Comparison of ENCODE assay signal across 8 mouse cellular contexts in genomic region chr6:52305877-52306389, GRCm38 (mm10). TPM values are rescaled to one million over a fixed set of nuclear protein-coding genes. Genes with fewer than 3 reads are reported as not detected.
DNase-seq lines count a peak whose midpoint lies in the region; ATAC-seq and TF ChIP-seq lines count a peak whose summit lies in the region.

No protein-coding gene starts in this region.

- DNase-seq in A20 (ENCODE audit: low read depth, low spot score), result peak; percentile 97
- peak; percentile 82 for DNase-seq in adrenal gland, postnatal 14 days
- DNase-seq in heart, postnatal 4 days, result peak; percentile 68
- DNase-seq in layer of hippocampus, adult 2 months (ENCODE audit: low spot score in 2 of 2), result peak; percentile 31 to 64
- no peak for DNase-seq in lung, adult 2 months
- DNase-seq in thymus, postnatal 10 days (ENCODE audit: low spot score in 2 of 2), result peak; percentile 41 to 62

- WGBS in lung, adult 2 months, result 1% methylated on average over 30 of the region's 30 CpGs
- WGBS in neural tube, embryonic 13.5 days, result under 1% methylated on average over 30 of the region's 30 CpGs

- H3K27me3 ChIP-seq in neural tube, embryonic 13.5 days, result peaks cover 90% of the 10 kb centered on the region

- peaks cover 6% of the 10 kb centered on the region; the same call in 1 of the 2 replicates for H3K4me1 ChIP-seq in lung, adult 2 months (ENCODE audit: control insufficient read depth, insufficient read depth, low read length)
- H3K4me1 ChIP-seq in neural tube, embryonic 13.5 days (replicated peaks), result peaks cover 11% of the 10 kb centered on the region

- ATAC-seq in frontal cortex, adult (ENCODE audit: low TSS enrichment), result peak; percentile 93
- ATAC-seq in neural tube, embryonic 13.5 days (ENCODE audit: low read depth), result peak; percentile 87

- no peaks in the 10 kb centered on the region for H3K36me3 ChIP-seq in neural tube, embryonic 13.5 days

- H3K9me3 ChIP-seq in neural tube, embryonic 13.5 days, result no peaks in the 10 kb centered on the region

- H3K27ac ChIP-seq in layer of hippocampus, adult 2 months, result no peak overlapping the region
- no peak overlapping the region for H3K27ac ChIP-seq in neural tube, embryonic 13.5 days (replicated peaks)

- no peak for TF ChIP-seq POLR2A in lung, adult 2 months (IDR thresholded peaks at IDR 0.05; ENCODE audit: borderline replicate concordance, extremely low read depth, low read depth, low read length)

- peak overlapping the region; percentile 67 for H3K4me2 ChIP-seq in neural tube, embryonic 13.5 days

- peak overlapping the region; percentile 63 for H3K9ac ChIP-seq in neural tube, embryonic 13.5 days

- H3K4me3 ChIP-seq in layer of hippocampus, adult 2 months, result peak overlapping the region; percentile 46
- H3K4me3 ChIP-seq in lung, adult 2 months (replicated peaks; ENCODE audit: extremely low read depth, low read depth, low read length), result peak overlapping the region; percentile 12
- H3K4me3 ChIP-seq in neural tube, embryonic 13.5 days, result peak overlapping the region; percentile 45

- TF ChIP-seq CTCF in layer of hippocampus, adult 2 months (conservative IDR thresholded peaks at IDR 0.05), result peak; percentile 80
- peak; percentile 46; the same call in 1 of the 2 replicates for TF ChIP-seq CTCF in lung, adult 2 months (IDR thresholded peaks at IDR 0.05; ENCODE audit: insufficient read depth, low read length)

RNA-seq across cellular contexts. Expression of gene Evx1, which starts 7.4 kb away (rescaled TPM):
- total RNA-seq in adrenal gland, postnatal 14 days (2021), result not detected in 2 replicates
- not detected for total RNA-seq in heart, postnatal 4 days (2021)
- total RNA-seq in layer of hippocampus, adult 2 months (2021), result not detected
- 0.05 TPM in 1 of 2 replicates, not detected in the other for polyA plus RNA-seq in lung, adult 2 months (2012; rRNA removed)
- polyA plus RNA-seq in neural tube, embryonic 13.5 days (2015; fragmentation: Nextera tagmentation; extraction: Ambion mirVana), result 1.7 and 2.3 TPM in 2 replicates

RNA-seq across cellular contexts. Expression of gene Hoxa13, which starts 45.3 kb away (rescaled TPM):
- total RNA-seq in adrenal gland, postnatal 14 days (2021), result not detected in 2 replicates
- total RNA-seq in heart, postnatal 4 days (2021), result not detected
- not detected for total RNA-seq in layer of hippocampus, adult 2 months (2021)
- polyA plus RNA-seq in lung, adult 2 months (2012; rRNA removed), result 0.22 TPM in 1 of 2 replicates, not detected in the other
- 0.08 and 0.32 TPM in 2 replicates for polyA plus RNA-seq in neural tube, embryonic 13.5 days (2015; fragmentation: Nextera tagmentation; extraction: Ambion mirVana)
